9 mouse cellular contexts compared by ENCODE assay signal in the genomic region with DNA sequence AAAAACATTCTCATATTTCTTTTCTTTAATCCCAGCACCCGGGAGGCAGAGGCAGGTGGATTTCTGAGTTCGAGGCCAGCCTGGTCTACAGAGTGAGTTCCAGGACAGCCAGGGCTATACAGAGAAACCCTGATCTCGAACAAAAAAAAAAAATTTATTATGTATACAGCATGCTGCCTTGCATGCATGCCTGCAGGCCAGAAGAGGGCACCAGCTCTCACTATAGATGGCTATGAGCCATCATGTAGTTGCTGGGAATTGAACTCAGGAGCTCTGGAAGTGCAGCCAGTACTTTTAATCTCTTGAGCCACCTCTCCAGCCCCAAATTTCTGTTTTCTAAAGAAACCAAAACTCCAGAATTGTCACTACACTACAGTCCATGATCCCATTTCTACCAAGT. TPM values are rescaled to one million over a fixed set of nuclear protein-coding genes. Genes with fewer than 3 reads are reported as not detected.
DNase-seq lines count a peak whose midpoint lies in the region; ATAC-seq lines count a peak whose summit lies in the region.
"Had no signal": no experiment of that assay in that cellular context is flagged by ENCODE, and none has a peak within 500 bp of the region (broad histone marks: within the 10 kb centered on the region; RNA-seq: fewer than 3 reads in every experiment).

No protein-coding gene starts in this region.

- peaks cover 39% of the 10 kb centered on the region for H3K36me3 ChIP-seq in hindbrain, embryonic 13.5 days

- no peaks in the 10 kb centered on the region for H3K27me3 ChIP-seq in hindbrain, embryonic 13.5 days

- ATAC-seq in hindbrain, embryonic 13.5 days (ENCODE audit: low FRiP score), result no peak

- no peaks in the 10 kb centered on the region for H3K9me3 ChIP-seq in hindbrain, embryonic 13.5 days

- intact Hi-C loops in heart, postnatal 10 days (cut with DNase I), result no loop called here

- H3K4me2 ChIP-seq in hindbrain, embryonic 13.5 days, result no peak overlapping the region

- no peak overlapping the region for H3K4me3 ChIP-seq in hindbrain, embryonic 13.5 days

- H3K4me1 ChIP-seq in hindbrain, embryonic 13.5 days (replicated peaks), result peaks cover 36% of the 10 kb centered on the region

- H3K9ac ChIP-seq in hindbrain, embryonic 13.5 days, result no peak overlapping the region

- WGBS in hindbrain, embryonic 13.5 days, result 78% methylated on average over 3 of the region's 3 CpGs

- DNase-seq in heart, postnatal 10 days, result peak; percentile 5 to 17
- DNase-seq in heart, adult 9 months (ENCODE audit: low spot score in 2 of 2), result no peak
- DNase-seq in thymus, postnatal 14 days, result peak; percentile 21
- no peak for DNase-seq in thymus, adult 18-20 months
- DNase-seq in kidney, postnatal 10 days, result peak; percentile 32
- DNase-seq in ovary, postnatal 36 days (ENCODE audit: low spot score), result no peak
- no peak for DNase-seq in frontal cortex, postnatal 14 days (ENCODE audit: low spot score in 2 of 2)

- H3K27ac ChIP-seq in hindbrain, embryonic 13.5 days, result no peak overlapping the region

RNA-seq across cellular contexts. Expression of a gene that starts 5.4 kb away (rescaled TPM):
- total RNA-seq in heart, postnatal 10 days (2021), result 10 to 100 TPM; 20.8 to 24.4 TPM
- polyA plus RNA-seq in hindbrain, embryonic 13.5 days (2015; fragmentation: Nextera tagmentation; extraction: Ambion mirVana), result 27.1 and 27.2 TPM in 2 replicates

RNA-seq across cellular contexts. Expression of a gene that starts 26.4 kb away (rescaled TPM):
- total RNA-seq in heart, postnatal 10 days (2021), result 10 to 100 TPM; 14.5 to 18.2 TPM
- polyA plus RNA-seq in hindbrain, embryonic 13.5 days (2015; fragmentation: Nextera tagmentation; extraction: Ambion mirVana), result 102 and 113 TPM in 2 replicates

RNA-seq across cellular contexts. Expression of a gene that starts 37.3 kb away (rescaled TPM):
- not detected for total RNA-seq in heart, postnatal 10 days (2021)
- polyA plus RNA-seq in hindbrain, embryonic 13.5 days (2015; fragmentation: Nextera tagmentation; extraction: Ambion mirVana), result not detected in 2 replicates
- total RNA-seq: layer of hippocampus, adult 18-20 months had no signal

Comparison
In these comparisons a context has a peak if more than half of its experiments do, and no peak if none do; other contexts are left out.
1. DNase-seq: peak in heart, postnatal 10 days (2 of 2), thymus, postnatal 14 days (single experiment) and kidney, postnatal 10 days (single experiment); none in heart, adult 9 months (0 of 2), thymus, adult 18-20 months (0 of 2), ovary, postnatal 36 days (single experiment) and frontal cortex, postnatal 14 days (0 of 2).